Mouse (Mus musculus) lung, embryonic 15.5 days (tissue): ENCODE data around the gene Pipox. TPM values are rescaled to one million over a fixed set of nuclear protein-coding genes. Genes with fewer than 3 reads are reported as not detected.
A peak's percentile ranks its signal among the peaks of the same experiment; 100 is the strongest.

Source experiments
- ATAC-seq: fragments of 200-750 bp; cut with Nextera tagmentation; 2 replicates; pipeline ENCODE4 v1.8.0; 2017; ENCODE audit warnings: moderate number of reproducible peaks, borderline replicate concordance; ENCODE audit not compliant: low FRiP score, low TSS enrichment; ENCODE audit errors: extremely low read depth
- H3K27ac ChIP-seq: fragments of 300-500 bp; sonication (generic); 2 replicates; pipeline ENCODE4 v1.5.1; 2015; ENCODE audit warnings: moderate library complexity, mild to moderate bottlenecking, inconsistent platforms
- H3K27me3 ChIP-seq: fragments of 300-500 bp; sonication (generic); 2 replicates; pipeline ENCODE4 v1.6.1; 2015; ENCODE audit warnings: inconsistent platforms
- H3K36me3 ChIP-seq: fragments of 300-500 bp; sonication (generic); 2 replicates; pipeline ENCODE4 v1.6.1; 2015; ENCODE audit warnings: inconsistent platforms
- H3K4me1 ChIP-seq: fragments of 300-500 bp; sonication (generic); 2 replicates; pipeline ENCODE4 v1.6.1; 2015; ENCODE audit warnings: inconsistent platforms
- H3K4me2 ChIP-seq: fragments of 300-500 bp; sonication (generic); 2 replicates; pipeline ENCODE4 v1.6.1; 2015; ENCODE audit warnings: inconsistent platforms, mild to moderate bottlenecking, moderate library complexity
- H3K4me3 ChIP-seq: fragments of 300-500 bp; sonication (generic); 2 replicates; pipeline ENCODE4 v1.5.1; 2015; ENCODE audit warnings: mild to moderate bottlenecking, inconsistent platforms
- H3K9ac ChIP-seq: fragments of 300-500 bp; sonication (generic); 2 replicates; pipeline ENCODE4 v1.6.1; 2015; ENCODE audit warnings: inconsistent platforms
- H3K9me3 ChIP-seq: fragments of 300-500 bp; sonication (generic); 2 replicates; pipeline ENCODE4 v1.6.1; 2016; ENCODE audit warnings: inconsistent platforms
- WGBS: fragments of 180-500 bp; shearing (Covaris S2); methylation state at CpG from one replicate; pipeline ENCODE4 v1.1.7; 2015; 5-methylcytosine and 5-hydroxymethylcytosine counted together
- polyA plus RNA-seq: library from polyadenylated mRNA; unstranded; fragments of >200 nt; fragmentation: Nextera tagmentation; extraction: Ambion mirVana; gene quantifications from 2 replicates; pipeline ENCODE4 v1.2.1, GENCODE M21; 2015

Pipox gene
- polyA plus RNA-seq, 1 experiment from 2014 or later: 1.2 TPM

DNA sequence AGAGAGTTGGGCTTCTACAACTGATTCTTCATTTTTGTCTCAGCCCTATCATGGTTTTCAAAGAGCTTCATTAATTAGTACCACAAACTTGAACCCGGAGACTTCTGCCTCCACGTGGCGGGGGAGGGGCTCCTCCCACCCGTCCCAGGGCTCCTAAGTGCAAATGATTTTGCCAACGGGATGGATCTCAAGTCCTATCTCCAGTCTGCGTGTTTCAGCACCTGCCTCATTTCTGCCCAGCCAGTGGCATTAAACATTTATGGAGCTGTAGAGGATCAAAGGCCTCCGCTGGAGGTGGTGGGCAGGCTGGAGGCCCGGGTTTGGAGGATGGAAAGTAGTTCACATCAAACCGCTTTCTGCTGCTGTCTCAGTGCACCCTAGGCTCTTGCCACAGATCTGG lies 32.8 kb upstream of the Pipox start:
- H3K27me3 ChIP-seq: peaks cover 35% of the 10 kb centered on the region
- H3K4me3 ChIP-seq: no peak overlapping the region
- peaks cover 9% of the 10 kb centered on the region for H3K4me1 ChIP-seq
- no peak overlapping the region for H3K4me2 ChIP-seq
- no peaks in the 10 kb centered on the region for H3K9me3 ChIP-seq
- 18% methylated on average over 9 of the region's 9 CpGs for WGBS
- no peak overlapping the region for H3K27ac ChIP-seq
- H3K9ac ChIP-seq: no peak overlapping the region
- ATAC-seq: no peak
- H3K36me3 ChIP-seq: no peaks in the 10 kb centered on the region

GRCm38 (mm10) chr11:77925836-77926657 lies 32.2 kb upstream of the Pipox start:
- WGBS: 36% methylated on average over 9 of the region's 9 CpGs
- no peak for ATAC-seq

GRCm38 (mm10) chr11:77923285-77923684 lies 29.4 kb upstream of the Pipox start:
- H3K27ac ChIP-seq: no peak overlapping the region
- no peaks in the 10 kb centered on the region for H3K9me3 ChIP-seq
- no peak overlapping the region for H3K9ac ChIP-seq
- no peaks in the 10 kb centered on the region for H3K36me3 ChIP-seq
- peaks cover 3% of the 10 kb centered on the region; the same call in 1 of the 2 replicates for H3K27me3 ChIP-seq
- 78% methylated on average over 4 of the region's 4 CpGs for WGBS
- H3K4me1 ChIP-seq: no peaks in the 10 kb centered on the region
- H3K4me3 ChIP-seq: no peak overlapping the region
- ATAC-seq: no peak
- H3K4me2 ChIP-seq: no peak overlapping the region

More at GRCm38 (mm10) chr11:77925836-77926657, 32.2 kb upstream of the Pipox start:
- H3K27me3 ChIP-seq: peaks cover 28% of the 10 kb centered on the region
- no peak overlapping the region for H3K9ac ChIP-seq
- no peaks in the 10 kb centered on the region for H3K36me3 ChIP-seq
- H3K9me3 ChIP-seq: no peaks in the 10 kb centered on the region
- no peak overlapping the region for H3K4me3 ChIP-seq
- no peak overlapping the region for H3K4me2 ChIP-seq
- H3K27ac ChIP-seq: no peak overlapping the region
- peaks cover 3% of the 10 kb centered on the region for H3K4me1 ChIP-seq

GRCm38 (mm10) chr11:77917166-77917565 lies 23.3 kb upstream of the Pipox start:
- ATAC-seq: no peak
- Histone ChIP-seq H3K4me1 (no peaks in the 10 kb centered on the region), H3K4me3 (no peak overlapping the region), H3K9ac (no peak overlapping the region), H3K27ac (no peak overlapping the region), H3K9me3 (no peaks in the 10 kb centered on the region), H3K36me3 (no peaks in the 10 kb centered on the region), H3K4me2 (no peak overlapping the region), H3K27me3 (peaks cover 54% of the 10 kb centered on the region)
- 33% methylated on average over 10 of the region's 10 CpGs for WGBS

DNA sequence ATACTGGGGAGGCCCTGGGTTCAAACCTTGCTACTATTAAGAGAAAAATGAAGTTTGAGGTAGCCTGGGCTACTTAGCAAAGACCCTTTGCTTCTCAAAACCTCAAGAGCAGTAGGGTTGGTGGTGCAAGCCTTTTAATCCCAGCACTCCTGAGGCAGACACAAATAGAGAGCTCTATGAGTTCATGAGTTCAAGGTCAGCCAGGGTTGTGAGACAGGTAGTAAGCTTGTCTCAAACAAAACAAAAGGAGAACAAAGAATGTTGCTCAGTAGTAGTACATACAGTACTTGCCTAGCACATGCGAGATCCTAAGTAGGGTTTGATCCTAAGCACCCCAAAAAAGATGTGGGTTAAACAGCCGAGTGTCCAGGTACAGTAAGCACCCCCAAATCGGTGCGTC lies 22.8 kb upstream of the Pipox start:
- H3K4me2 ChIP-seq: no peak overlapping the region
- peaks cover 55% of the 10 kb centered on the region for H3K27me3 ChIP-seq
- H3K9ac ChIP-seq: no peak overlapping the region
- ATAC-seq: no peak
- H3K9me3 ChIP-seq: no peaks in the 10 kb centered on the region
- H3K27ac ChIP-seq: no peak overlapping the region
- no peaks in the 10 kb centered on the region for H3K4me1 ChIP-seq
- H3K4me3 ChIP-seq: no peak overlapping the region
- H3K36me3 ChIP-seq: no peaks in the 10 kb centered on the region
- 75% methylated on average over 4 of the region's 4 CpGs for WGBS

DNA sequence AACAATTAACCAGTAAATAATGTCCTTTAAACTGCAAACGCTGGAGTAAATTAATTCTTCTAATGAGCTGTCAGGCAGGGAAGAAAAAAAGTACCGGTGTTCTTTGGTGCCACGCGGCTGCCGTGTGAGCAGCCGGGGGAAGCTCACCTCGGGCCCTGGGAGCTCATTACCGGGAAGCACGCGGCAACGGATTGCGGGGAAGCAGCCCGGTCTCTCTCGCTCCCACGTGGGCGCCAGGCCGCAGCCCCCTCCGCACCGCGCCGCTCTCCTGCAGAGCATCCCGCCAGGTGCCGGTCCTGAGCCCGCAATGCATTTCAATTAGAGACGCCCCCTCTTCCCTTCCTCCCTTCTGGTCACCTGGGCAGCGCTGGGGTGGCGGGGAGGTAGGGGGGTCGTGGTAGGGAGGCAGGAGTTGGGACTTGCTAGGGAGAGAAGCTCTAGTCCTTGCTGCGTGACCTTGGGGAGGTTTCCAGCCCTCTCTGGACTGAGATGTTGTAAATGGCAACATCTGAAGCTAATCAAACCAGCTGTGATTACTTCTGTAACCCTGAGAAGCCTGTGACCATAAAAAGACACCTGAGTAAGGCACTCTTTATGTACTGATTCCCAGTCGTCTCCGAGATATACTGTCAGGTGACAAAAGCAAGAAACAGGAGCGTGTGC lies 20.8 kb upstream of the Pipox start:
- no peak overlapping the region for H3K9ac ChIP-seq
- no peak overlapping the region for H3K27ac ChIP-seq
- H3K4me3 ChIP-seq: no peak overlapping the region
- H3K27me3 ChIP-seq: peaks cover 55% of the 10 kb centered on the region
- peaks cover 3% of the 10 kb centered on the region; the same call in 1 of the 2 replicates for H3K4me1 ChIP-seq
- no peaks in the 10 kb centered on the region for H3K9me3 ChIP-seq
- no peak overlapping the region for H3K4me2 ChIP-seq
- WGBS: 5% methylated on average over 32 of the region's 32 CpGs
- ATAC-seq: no peak
- H3K36me3 ChIP-seq: no peaks in the 10 kb centered on the region

DNA sequence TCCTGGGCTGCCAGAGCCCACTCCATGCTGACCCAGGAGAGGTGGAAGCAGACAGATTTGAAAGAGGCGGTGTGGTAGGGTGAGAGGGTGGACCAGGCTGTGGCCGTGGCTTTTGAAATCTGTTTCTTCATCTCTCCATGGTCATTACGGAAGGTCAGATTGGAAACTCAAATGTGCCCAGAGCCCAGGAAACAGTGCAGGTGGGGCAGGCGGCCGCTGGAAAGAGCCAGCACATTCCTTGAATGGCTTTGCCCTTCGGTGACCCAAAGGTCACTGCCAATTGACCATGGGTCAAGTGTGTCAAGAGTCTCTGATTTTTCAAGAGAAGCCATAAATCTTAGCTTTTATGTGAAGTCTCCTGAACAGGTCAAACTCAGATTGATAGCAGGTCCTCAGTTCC lies 19.6 kb upstream of the Pipox start:
- H3K27ac ChIP-seq: no peak overlapping the region
- no peak overlapping the region for H3K9ac ChIP-seq
- no peak overlapping the region for H3K4me2 ChIP-seq
- no peaks in the 10 kb centered on the region for H3K36me3 ChIP-seq
- no peak for ATAC-seq
- WGBS: 48% methylated on average over 6 of the region's 6 CpGs
- peaks cover 7% of the 10 kb centered on the region; the same call in 1 of the 2 replicates for H3K4me1 ChIP-seq
- no peaks in the 10 kb centered on the region for H3K9me3 ChIP-seq
- H3K27me3 ChIP-seq: peaks cover 55% of the 10 kb centered on the region
- H3K4me3 ChIP-seq: no peak overlapping the region

- Histone ChIP-seq H3K4me3 (no peak overlapping the region), H3K27ac (no peak overlapping the region), H3K9me3 (no peaks in the 10 kb centered on the region), H3K4me1 (peaks cover 13% of the 10 kb centered on the region), H3K36me3 (no peaks in the 10 kb centered on the region), H3K27me3 (peaks cover 26% of the 10 kb centered on the region), H3K4me2 (no peak overlapping the region), H3K9ac (no peak overlapping the region)
- ATAC-seq: no peak
- WGBS: 13% methylated on average over 6 of the region's 6 CpGs
These were observed 15.9 kb upstream of the Pipox start for GRCm38 (mm10) chr11:77909776-77910175.

- no peaks in the 10 kb centered on the region for H3K36me3 ChIP-seq
- H3K27me3 ChIP-seq: peaks cover 22% of the 10 kb centered on the region
- 15% methylated on average over 5 of the region's 5 CpGs for WGBS
- H3K9ac ChIP-seq: no peak overlapping the region
- no peak for ATAC-seq
- H3K4me1 ChIP-seq: peaks cover 13% of the 10 kb centered on the region
- H3K27ac ChIP-seq: no peak overlapping the region
- no peaks in the 10 kb centered on the region for H3K9me3 ChIP-seq
- H3K4me2 ChIP-seq: no peak overlapping the region
- H3K4me3 ChIP-seq: no peak overlapping the region
These were observed 15.5 kb upstream of the Pipox start for GRCm38 (mm10) chr11:77909376-77909775.

DNA sequence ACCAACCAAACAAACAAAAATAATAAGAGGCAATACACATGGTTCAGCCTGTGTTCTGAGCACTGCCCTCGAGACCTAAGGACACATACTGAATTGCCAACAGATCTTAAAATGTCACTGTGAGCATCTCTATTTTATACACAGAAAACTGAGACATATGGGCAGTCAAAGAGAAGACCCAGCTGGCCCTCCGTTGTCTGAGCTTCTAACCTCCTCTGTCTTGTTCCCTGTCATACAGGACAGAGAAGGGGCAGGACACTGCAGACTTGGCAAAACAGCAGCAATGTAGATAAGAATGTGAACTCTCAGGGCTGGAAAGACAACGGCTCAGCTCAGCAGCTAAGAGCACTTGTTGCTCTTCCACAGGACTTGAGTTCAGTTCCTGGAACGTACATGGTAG lies 14.6 kb upstream of the Pipox start:
- no peaks in the 10 kb centered on the region for H3K9me3 ChIP-seq
- H3K4me3 ChIP-seq: no peak overlapping the region
- WGBS: 29% methylated on average over 4 of the region's 4 CpGs
- H3K4me2 ChIP-seq: no peak overlapping the region
- ATAC-seq: peak; percentile 62; the same call in 1 of the 2 replicates
- H3K36me3 ChIP-seq: no peaks in the 10 kb centered on the region
- no peak overlapping the region for H3K27ac ChIP-seq
- peaks cover 22% of the 10 kb centered on the region for H3K4me1 ChIP-seq
- H3K9ac ChIP-seq: no peak overlapping the region
- peaks cover 13% of the 10 kb centered on the region for H3K27me3 ChIP-seq

- ATAC-seq: no peak
- 21% methylated on average over 9 of the region's 9 CpGs for WGBS
- Histone ChIP-seq H3K9ac (no peak overlapping the region), H3K4me3 (no peak overlapping the region), H3K9me3 (no peaks in the 10 kb centered on the region), H3K4me1 (peaks cover 36% of the 10 kb centered on the region), H3K27me3 (no peaks in the 10 kb centered on the region), H3K27ac (no peak overlapping the region), H3K4me2 (no peak overlapping the region), H3K36me3 (no peaks in the 10 kb centered on the region)
These were observed 12.9 kb upstream of the Pipox start for GRCm38 (mm10) chr11:77906747-77907174.

GRCm38 (mm10) chr11:77906097-77906687 lies 12.3 kb upstream of the Pipox start:
- Histone ChIP-seq H3K36me3 (no peaks in the 10 kb centered on the region), H3K4me1 (peaks cover 39% of the 10 kb centered on the region), H3K9ac (no peak overlapping the region), H3K27ac (peak overlapping the region; percentile 29; the same call in 1 of the 2 replicates), H3K4me2 (no peak overlapping the region), H3K4me3 (no peak overlapping the region), H3K9me3 (no peaks in the 10 kb centered on the region), H3K27me3 (no peaks in the 10 kb centered on the region)
- 32% methylated on average over 19 of the region's 19 CpGs for WGBS
- ATAC-seq: no peak
